Mouse (Mus musculus) CH12.LX (cell line): Measurements from ENCODE around the gene Rsad1.

Source experiments
- CTCF ChIP-seq, 2 experiments: IDR thresholded peaks in 1 of 2; conservative IDR thresholded peaks in 1 of 2; 2 replicates each; pipeline ENCODE4 v1.5.1; 2011 to 2012; ENCODE audit warnings: low read depth in 2 of 2, low read length in 2 of 2, improper control_type of control experiment in 1 of 2, inconsistent platforms in 1 of 2, mild to moderate bottlenecking in 1 of 2, moderate library complexity in 1 of 2
- E2F4 ChIP-seq: IDR thresholded peaks from 2 replicates; pipeline ENCODE4 v1.6.1; 2011; ENCODE audit warnings: low read depth, low read length, improper control_type of control experiment; ENCODE audit not compliant: insufficient replicate concordance
- EP300 ChIP-seq: IDR thresholded peaks from 2 replicates; pipeline ENCODE4 v1.6.1; 2011; ENCODE audit warnings: low read length, improper control_type of control experiment
- ETS1 ChIP-seq: conservative IDR thresholded peaks from 2 replicates; pipeline ENCODE4 v1.6.1; 2012; ENCODE audit warnings: low read depth, mild to moderate bottlenecking, inconsistent platforms, low read length, improper control_type of control experiment, moderate library complexity
- MAZ ChIP-seq: IDR thresholded peaks from 2 replicates; pipeline ENCODE4 v1.6.1; 2012; ENCODE audit warnings: low read depth, mild to moderate bottlenecking, inconsistent platforms, low read length, improper control_type of control experiment, moderate library complexity
- MEF2A ChIP-seq: IDR thresholded peaks from 2 replicates; pipeline ENCODE4 v1.6.1; 2014; ENCODE audit warnings: low read depth, mild to moderate bottlenecking, inconsistent platforms, low read length, improper control_type of control experiment, borderline replicate concordance
- USF2 ChIP-seq: conservative IDR thresholded peaks from 2 replicates; pipeline ENCODE4 v1.6.1; 2011; ENCODE audit warnings: low read depth, low read length, improper control_type of control experiment

- TF ChIP-seq E2F4, result no peak
- TF ChIP-seq CTCF (conservative IDR thresholded peaks at IDR 0.05 in 1 of 2, IDR thresholded peaks at IDR 0.05 in 1 of 2; ENCODE audit: low read depth in 2 of 2, low read length in 2 of 2), result no peak
- TF ChIP-seq USF2, result no peak
- no peak for TF ChIP-seq EP300
- TF ChIP-seq MAZ, result no peak
- no peak for TF ChIP-seq MEF2A
- no peak for TF ChIP-seq ETS1
Observed at GRCm38 (mm10) chr11:94563821-94564220, 14.8 kb upstream of the Rsad1 start.
